Mouse (Mus musculus) heart, embryonic 10.5 days (tissue): Measurements from ENCODE around the gene Cyren. TPM values are rescaled to one million over a fixed set of nuclear protein-coding genes. Genes with fewer than 3 reads are reported as not detected.

ENCODE experiments used
- DNase-seq: peaks from one replicate; pipeline ENCODE4 v3.0.0-alpha.2; 2017; ENCODE audit warnings: low spot score
- H3K27ac ChIP-seq: fragments of 300-500 bp; sonication (generic); 2 replicates; pipeline ENCODE4 v1.5.1; 2016; ENCODE audit warnings: mild to moderate bottlenecking
- H3K27me3 ChIP-seq: fragments of 300-500 bp; sonication (generic); 2 replicates; pipeline ENCODE4 v1.6.1; 2016; ENCODE audit warnings: mild to moderate bottlenecking; ENCODE audit not compliant: poor library complexity, insufficient read depth, severe bottlenecking
- H3K36me3 ChIP-seq: fragments of 300-500 bp; sonication (generic); 2 replicates; pipeline ENCODE4 v1.6.1; 2016; ENCODE audit warnings: mild to moderate bottlenecking, moderate library complexity
- H3K4me1 ChIP-seq: fragments of 300-500 bp; sonication (generic); 2 replicates; pipeline ENCODE4 v1.6.1; 2016; ENCODE audit warnings: mild to moderate bottlenecking
- H3K4me3 ChIP-seq: fragments of 300-500 bp; sonication (generic); 2 replicates; pipeline ENCODE4 v1.5.1; 2016; ENCODE audit warnings: mild to moderate bottlenecking, moderate library complexity
- H3K9me3 ChIP-seq: fragments of 300-500 bp; sonication (generic); 2 replicates; pipeline ENCODE4 v1.6.1; 2016; ENCODE audit warnings: mild to moderate bottlenecking, moderate library complexity
- WGBS: fragments of 180-500 bp; shearing (Covaris S2); methylation state at CpG from one replicate; pipeline ENCODE4 v1.1.7; 2016; 5-methylcytosine and 5-hydroxymethylcytosine counted together
- polyA plus RNA-seq: library from polyadenylated mRNA; unstranded; fragments of >200 nt; fragmentation: Nextera tagmentation; extraction: Ambion mirVana; gene quantifications from 2 replicates; pipeline ENCODE4 v1.2.1, GENCODE M21; 2016

Gene Cyren
- polyA plus RNA-seq, 1 experiment from 2014 or later, result 16.5 TPM

DNA sequence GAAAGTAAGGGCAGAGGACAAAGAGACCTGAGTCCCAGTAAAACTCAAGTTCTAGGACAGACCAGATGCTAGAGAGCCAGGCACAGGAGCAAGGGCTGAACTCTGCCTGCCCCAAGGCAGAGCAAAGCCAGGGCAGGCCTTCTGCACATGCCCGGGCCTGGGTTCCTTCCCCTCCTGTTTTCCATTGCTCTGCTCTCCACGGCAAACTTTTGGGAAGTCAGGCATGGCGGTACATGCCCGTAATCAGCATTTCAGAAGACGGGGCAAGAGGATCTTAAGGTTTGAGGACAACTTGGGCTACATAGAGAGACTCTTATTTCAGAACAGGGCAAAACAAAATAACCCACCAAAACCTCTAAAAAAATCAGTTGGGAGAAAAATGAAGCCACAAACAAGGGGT is 7.7 kb downstream of the Cyren start:
- H3K4me3 ChIP-seq, result no peak overlapping the region
- peaks cover 4% of the 10 kb centered on the region for H3K36me3 ChIP-seq
- H3K4me1 ChIP-seq, result peaks cover 66% of the 10 kb centered on the region
- H3K27me3 ChIP-seq, result no peaks in the 10 kb centered on the region
- 71% methylated on average over 5 of the region's 5 CpGs for WGBS
- H3K9me3 ChIP-seq, result no peaks in the 10 kb centered on the region
- peak overlapping the region; percentile 73 for H3K27ac ChIP-seq
- DNase-seq, result no peak

DNA sequence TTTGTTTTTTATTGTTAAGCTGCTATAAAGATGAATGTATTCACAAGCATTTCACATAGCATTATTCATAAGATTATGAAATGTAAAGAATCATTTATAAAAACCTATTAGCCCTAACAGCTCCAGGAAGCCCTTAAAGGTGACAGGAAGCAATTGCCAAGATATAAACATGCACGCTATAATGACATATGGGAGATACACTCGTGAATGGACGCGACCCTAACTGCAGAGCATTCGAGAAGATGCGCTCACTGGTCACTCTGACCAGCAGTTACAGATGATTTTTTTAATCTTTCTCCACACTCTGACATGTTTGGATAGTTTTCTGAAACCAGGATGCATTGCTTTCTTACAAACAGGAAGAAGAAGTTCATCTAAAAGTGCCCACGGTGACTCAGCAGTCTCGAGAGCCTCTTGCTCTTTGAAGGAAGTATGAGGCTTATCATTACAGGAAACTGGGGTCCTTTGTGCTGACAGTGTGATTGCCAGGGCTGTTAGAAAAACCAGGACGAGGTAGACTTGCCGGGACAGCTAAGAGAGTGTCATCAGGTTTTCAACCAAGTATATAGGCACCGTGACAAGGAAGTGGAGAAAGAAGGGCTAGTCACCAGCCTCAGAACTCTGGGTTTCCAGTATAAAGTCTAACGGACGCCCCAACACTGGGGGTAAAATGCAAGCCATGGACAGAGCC is 8.5 kb downstream of the Cyren start:
- Histone ChIP-seq H3K27ac (peak overlapping the region; percentile 73), H3K9me3 (no peaks in the 10 kb centered on the region), H3K27me3 (no peaks in the 10 kb centered on the region), H3K36me3 (peaks cover 4% of the 10 kb centered on the region), H3K4me1 (peaks cover 60% of the 10 kb centered on the region), H3K4me3 (no peak overlapping the region)
- WGBS, result 47% methylated on average over 13 of the region's 13 CpGs
- DNase-seq, result no peak

DNA sequence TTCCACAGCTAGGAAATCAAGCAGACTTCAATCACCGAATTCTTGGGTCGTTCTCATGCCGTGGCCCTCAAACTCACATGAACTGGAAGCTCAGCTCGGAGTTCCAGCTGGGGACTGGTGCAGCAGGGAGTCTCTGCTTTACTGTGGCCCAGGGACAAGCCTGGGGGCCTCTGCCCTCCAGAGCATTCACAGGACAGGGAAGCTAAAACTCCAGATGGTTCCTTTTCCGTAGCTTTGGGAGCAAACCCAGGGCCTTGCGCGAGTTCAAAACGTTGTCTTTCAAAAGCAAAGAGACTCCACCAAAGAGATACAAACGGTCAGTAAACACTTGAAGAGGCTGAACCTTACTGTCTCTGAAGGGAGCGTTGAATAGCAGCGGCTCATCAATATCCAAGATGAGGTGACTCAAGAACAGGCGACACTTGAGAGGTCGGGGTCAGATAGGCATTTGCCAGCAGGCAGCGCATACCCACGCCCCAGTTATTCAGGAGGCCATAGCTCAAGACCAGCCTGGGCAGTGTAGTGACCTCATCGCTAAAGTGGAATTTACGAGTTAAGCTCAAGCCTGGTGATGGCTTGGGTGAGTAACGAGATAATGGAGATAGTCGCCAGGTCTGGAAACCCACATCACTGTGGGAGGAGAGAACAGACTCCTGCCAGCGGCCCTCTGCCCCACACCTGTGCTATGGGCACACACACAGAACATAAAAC is 9.2 kb downstream of the Cyren start:
- Histone ChIP-seq H3K4me3 (no peak overlapping the region), H3K36me3 (peaks cover 4% of the 10 kb centered on the region), H3K4me1 (peaks cover 60% of the 10 kb centered on the region), H3K9me3 (no peaks in the 10 kb centered on the region), H3K27ac (peak overlapping the region; percentile 73), H3K27me3 (no peaks in the 10 kb centered on the region)
- DNase-seq, result no peak
- WGBS, result 69% methylated on average over 20 of the region's 20 CpGs

DNA sequence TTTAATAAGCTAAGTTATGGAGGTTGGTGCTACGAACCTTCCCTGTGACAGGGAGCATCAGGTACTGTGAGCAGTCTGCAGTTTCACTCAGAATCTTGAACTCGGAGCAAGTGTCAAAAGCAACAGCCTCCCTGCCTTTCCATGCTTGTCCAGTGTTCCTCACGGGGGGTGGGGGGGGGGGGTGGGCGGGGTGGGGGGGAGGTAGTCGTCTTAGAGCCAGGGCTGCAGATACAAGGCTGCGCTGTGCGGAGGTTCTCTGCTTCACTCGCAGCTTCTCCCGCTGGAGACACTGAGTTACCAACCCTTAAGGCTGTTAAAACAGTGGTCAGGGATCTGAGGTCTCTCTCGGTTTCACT is 9.9 kb downstream of the Cyren start:
- Histone ChIP-seq H3K4me1 (peaks cover 67% of the 10 kb centered on the region), H3K27ac (peak overlapping the region; percentile 73; the same call in 1 of the 2 replicates)
- DNase-seq, result no peak

DNA sequence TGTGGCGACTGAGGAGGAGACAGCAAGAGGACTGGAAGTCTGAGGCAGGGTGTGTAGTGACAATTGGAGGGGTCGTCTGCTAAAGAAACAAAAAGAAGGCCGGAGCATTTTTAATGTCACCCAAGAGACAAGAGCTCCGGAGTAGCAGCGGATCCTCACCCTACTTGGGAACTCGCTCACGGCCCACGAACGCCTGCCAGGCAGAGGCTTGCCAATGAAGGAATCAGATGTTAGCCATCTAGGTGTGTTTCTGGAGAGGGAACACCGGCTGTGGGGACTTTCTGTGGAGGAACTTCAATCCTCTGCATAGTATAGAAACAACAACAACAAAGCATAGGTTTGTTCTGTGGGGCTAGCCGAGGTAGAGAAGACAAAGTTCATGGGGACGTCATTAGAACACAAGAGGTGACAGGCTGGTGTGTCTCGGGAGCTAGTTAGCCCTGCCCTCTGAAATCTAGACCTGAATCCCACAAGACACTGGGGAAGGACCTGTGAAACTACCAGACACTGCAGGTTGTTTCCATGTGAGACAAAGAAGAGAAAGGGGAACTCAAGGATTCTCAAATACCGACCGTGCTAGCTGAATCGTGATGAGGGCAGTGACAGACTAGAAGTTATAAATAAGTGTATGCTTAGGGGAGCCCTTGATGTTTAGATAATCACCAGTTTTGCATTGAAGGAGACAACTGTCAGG is 10.4 kb downstream of the Cyren start:
- Histone ChIP-seq H3K36me3 (no peaks in the 10 kb centered on the region), H3K4me3 (no peak overlapping the region), H3K27ac (peak overlapping the region; percentile 73), H3K4me1 (peaks cover 66% of the 10 kb centered on the region), H3K9me3 (no peaks in the 10 kb centered on the region), H3K27me3 (no peaks in the 10 kb centered on the region)
- 80% methylated on average over 16 of the region's 16 CpGs for WGBS
- no peak for DNase-seq

More for the DNA sequence above, 9.9 kb downstream of the Cyren start:
- Histone ChIP-seq H3K4me3 (no peak overlapping the region), H3K36me3 (peaks cover 2% of the 10 kb centered on the region), H3K27me3 (no peaks in the 10 kb centered on the region), H3K9me3 (no peaks in the 10 kb centered on the region)
- 75% methylated on average over 10 of the region's 10 CpGs for WGBS

DNA sequence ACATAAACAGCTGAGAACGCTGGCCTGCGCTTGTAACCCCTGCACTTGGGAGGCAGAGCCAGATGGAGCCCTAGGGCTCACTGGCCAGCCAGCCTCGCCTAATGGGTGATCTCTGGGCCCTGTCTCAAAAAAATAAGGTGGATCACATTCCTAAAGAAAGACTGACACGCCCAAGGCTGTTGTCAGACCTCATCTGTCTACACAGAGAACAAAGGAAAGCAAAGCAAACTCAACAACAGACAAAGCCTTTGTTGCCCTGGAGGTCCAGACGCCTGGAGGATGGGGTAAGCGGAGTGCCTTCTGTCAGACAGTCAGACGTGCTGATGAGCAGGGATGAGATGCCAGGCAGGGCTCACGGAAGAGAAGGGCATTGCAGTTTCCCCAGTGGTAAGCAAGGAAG is 11.1 kb downstream of the Cyren start:
- Histone ChIP-seq H3K4me3 (no peak overlapping the region), H3K27me3 (no peaks in the 10 kb centered on the region), H3K9me3 (no peaks in the 10 kb centered on the region), H3K27ac (peak overlapping the region; percentile 73; the same call in 1 of the 2 replicates), H3K4me1 (peaks cover 66% of the 10 kb centered on the region), H3K36me3 (no peaks in the 10 kb centered on the region)
- no peak for DNase-seq
- WGBS, result 54% methylated on average over 8 of the region's 8 CpGs

DNA sequence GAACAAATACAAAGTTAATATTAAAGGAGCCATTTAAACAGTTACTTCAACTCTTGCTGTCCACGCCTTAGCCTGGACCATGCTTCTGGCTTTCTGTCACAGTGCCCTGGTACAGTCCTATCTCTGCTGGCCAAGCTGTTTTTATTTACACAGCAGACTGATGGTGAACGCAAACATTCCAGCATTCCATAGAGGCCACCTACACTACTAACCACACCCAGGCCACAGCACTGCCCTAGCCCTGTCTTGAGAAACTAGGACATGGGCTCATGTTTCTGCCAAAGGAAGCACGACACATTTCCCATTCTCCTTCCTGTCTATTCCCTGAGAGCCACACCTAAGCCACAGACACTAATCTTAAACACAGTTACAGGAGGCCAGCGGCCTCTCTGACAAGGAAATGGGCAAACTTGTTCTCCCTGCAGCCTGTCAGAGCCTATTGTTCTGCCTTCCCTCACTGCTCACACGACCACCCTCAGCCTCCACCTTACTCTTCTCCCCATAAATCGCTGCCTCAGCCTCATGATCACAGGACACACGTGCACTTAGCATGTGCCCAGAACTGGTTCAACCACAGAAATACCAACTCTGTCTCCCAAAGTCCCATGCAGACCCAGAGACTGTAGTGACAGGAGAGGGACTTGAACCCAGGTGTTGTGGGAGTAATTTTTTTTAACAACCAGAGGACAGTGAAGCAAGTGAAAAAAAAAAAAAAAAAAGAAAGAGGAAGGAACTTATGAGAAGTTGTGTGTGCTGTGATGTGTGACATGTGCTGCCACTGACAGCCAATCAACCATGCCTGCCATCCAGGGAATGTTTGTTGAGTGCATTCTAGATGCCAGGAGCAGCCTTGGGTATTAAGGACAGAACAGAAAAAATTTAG is 11.9 kb downstream of the Cyren start:
- Histone ChIP-seq H3K27ac (peak overlapping the region; percentile 73), H3K27me3 (no peaks in the 10 kb centered on the region), H3K36me3 (no peaks in the 10 kb centered on the region), H3K4me3 (no peak overlapping the region), H3K9me3 (no peaks in the 10 kb centered on the region), H3K4me1 (peaks cover 63% of the 10 kb centered on the region)
- DNase-seq, result no peak
- 38% methylated on average over 7 of the region's 7 CpGs for WGBS

DNA sequence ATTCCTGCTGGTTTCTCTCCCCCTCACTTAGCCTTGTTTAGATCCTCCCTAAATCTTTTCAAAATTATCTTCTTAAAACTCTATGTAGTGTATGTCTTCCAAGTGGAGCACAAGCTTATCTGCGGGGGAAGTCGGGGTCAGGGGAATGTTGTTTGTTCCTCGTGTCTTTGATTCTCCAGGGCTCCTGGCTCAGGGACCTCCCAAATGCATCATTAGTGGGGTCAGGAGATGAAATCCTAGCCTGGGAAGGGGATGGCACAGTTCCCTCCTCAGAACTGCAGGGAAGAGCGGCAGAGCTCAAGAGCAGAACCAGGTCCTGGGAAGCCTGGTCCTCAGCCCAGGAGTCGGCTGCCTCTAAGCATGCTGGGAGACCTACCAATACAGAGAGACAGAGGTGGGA is 12.6 kb downstream of the Cyren start:
- H3K4me1 ChIP-seq, result peaks cover 57% of the 10 kb centered on the region
- no peaks in the 10 kb centered on the region for H3K27me3 ChIP-seq
- no peaks in the 10 kb centered on the region for H3K9me3 ChIP-seq
- H3K36me3 ChIP-seq, result no peaks in the 10 kb centered on the region
- no peak for DNase-seq
- H3K27ac ChIP-seq, result peak overlapping the region; percentile 73; the same call in 1 of the 2 replicates
- 49% methylated on average over 5 of the region's 5 CpGs for WGBS
- H3K4me3 ChIP-seq, result no peak overlapping the region

DNA sequence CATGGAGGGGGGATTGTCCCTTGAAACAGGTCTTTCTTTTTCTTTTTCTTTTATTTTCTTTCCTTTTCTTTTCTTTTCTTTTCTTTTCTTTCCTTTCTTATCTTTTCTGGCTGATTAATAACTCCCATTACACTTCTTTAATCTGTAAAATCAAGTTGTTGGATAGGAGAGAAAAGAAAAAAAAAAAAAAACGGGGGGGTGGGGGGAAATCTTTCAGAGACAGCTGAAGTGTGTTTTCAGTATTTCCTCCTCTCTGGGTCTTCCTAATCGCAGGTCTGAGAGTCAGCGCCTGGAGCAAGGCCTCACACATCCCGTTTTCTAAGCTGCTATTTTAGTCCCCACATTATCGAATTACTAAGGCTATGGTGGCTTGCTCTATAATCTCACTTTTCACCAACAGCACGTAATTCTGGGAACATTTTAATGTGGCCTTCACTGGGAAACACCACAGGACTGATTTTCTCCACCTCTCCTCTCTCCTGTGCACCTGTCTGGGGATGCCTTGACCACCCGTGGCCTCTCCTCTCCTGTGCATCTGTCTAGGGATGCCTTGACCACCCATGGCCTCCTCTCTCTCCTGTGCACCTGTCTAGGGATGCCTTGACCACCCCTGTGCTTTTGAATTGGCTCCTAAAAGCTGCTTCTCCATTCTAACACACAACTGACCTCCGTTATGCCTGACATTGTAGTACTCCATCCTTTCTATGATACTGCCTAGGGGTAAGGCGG is 13.9 kb downstream of the Cyren start:
- H3K9me3 ChIP-seq, result no peaks in the 10 kb centered on the region
- no peak overlapping the region for H3K4me3 ChIP-seq
- DNase-seq, result no peak
- WGBS, result 61% methylated on average over 9 of the region's 9 CpGs
- no peaks in the 10 kb centered on the region for H3K36me3 ChIP-seq
- peaks cover 45% of the 10 kb centered on the region for H3K4me1 ChIP-seq
- H3K27me3 ChIP-seq, result no peaks in the 10 kb centered on the region
- no peak overlapping the region for H3K27ac ChIP-seq

DNA sequence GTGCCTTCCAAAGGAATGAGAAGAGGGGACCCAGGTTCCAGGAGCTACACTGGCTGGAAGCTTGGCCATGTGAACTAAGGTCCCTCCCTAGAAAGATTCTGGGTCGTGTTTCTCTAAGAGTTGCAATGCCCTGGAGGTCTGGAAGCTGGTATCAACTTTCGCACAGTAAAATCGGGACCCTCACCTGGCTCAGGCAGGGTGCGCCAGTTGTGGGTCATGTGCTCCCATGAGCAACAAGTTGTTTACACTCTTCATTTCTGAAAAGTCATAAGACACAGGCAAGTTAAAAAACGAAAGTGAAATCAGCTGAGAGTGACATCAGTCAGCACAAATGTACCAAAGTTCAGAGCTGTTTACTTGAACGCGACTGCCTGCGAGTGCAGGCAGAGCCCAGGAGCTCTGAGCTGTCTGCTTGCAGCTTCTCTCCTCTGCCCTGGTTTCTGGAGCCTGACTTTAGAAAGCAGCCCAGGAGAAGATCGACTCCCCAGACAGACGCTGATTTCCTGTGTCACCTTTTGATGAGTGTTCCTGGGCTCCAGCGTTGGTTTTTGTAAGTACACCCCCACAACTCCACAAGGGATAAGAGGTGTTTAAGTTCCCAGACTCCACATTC is 15.0 kb downstream of the Cyren start, which contains the start of gene Tmem140:
Tmem140 (plus strand) TSS at position 356 of the 613 bp plus-strand sequence.
- Histone ChIP-seq H3K4me1 (peaks cover 37% of the 10 kb centered on the region), H3K36me3 (no peaks in the 10 kb centered on the region), H3K9me3 (no peaks in the 10 kb centered on the region), H3K27ac (peak within 1 kb of the TSS; percentile 67), H3K27me3 (no peaks in the 10 kb centered on the region), H3K4me3 (peak within 1 kb of the TSS; percentile 31)
- WGBS, result 38% methylated on average over 11 of the region's 11 CpGs
- no peak for DNase-seq

DNA sequence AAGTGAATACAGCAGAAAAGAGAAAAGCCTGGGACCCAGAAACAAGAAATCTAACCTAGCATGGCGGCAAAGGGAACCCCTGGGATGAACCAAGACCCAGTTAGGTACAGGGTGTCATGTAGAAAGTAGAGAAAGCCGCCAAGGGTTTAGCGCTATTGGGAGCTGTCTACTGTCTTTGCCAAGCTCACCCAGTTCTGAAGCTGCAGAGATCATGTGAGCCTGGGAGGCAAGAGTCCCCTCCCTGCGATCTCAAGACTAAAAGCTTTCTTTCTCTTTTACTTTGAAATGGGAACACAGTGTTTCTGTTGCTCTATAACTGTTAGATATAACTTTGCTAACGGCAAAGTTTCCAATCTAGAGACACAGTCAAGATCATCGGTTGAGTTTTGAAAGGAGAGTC is 15.5 kb downstream of the Cyren start:
- WGBS, result 84% methylated on average over 6 of the region's 6 CpGs
- Histone ChIP-seq H3K27ac (peak overlapping the region; percentile 67; the same call in 1 of the 2 replicates), H3K4me1 (peaks cover 37% of the 10 kb centered on the region), H3K4me3 (no peak overlapping the region; the same call in 1 of the 2 replicates), H3K36me3 (no peaks in the 10 kb centered on the region), H3K27me3 (no peaks in the 10 kb centered on the region), H3K9me3 (no peaks in the 10 kb centered on the region)
- no peak for DNase-seq
